Mouse (Mus musculus) monocyte, adult 59 days (primary cell): Measurements from ENCODE around the gene Snx27. TPM values are rescaled to one million over a fixed set of nuclear protein-coding genes. Genes with fewer than 3 reads are reported as not detected.

ENCODE experiments used
- total RNA-seq, 2 experiments: library from RNA; stranded (reverse); gene quantifications; one replicate each; pipeline ENCODE4 v1.2.4; 2023

Snx27 gene
- 10 to 100 TPM; 37.8 to 40.6 TPM for total RNA-seq

DNA sequence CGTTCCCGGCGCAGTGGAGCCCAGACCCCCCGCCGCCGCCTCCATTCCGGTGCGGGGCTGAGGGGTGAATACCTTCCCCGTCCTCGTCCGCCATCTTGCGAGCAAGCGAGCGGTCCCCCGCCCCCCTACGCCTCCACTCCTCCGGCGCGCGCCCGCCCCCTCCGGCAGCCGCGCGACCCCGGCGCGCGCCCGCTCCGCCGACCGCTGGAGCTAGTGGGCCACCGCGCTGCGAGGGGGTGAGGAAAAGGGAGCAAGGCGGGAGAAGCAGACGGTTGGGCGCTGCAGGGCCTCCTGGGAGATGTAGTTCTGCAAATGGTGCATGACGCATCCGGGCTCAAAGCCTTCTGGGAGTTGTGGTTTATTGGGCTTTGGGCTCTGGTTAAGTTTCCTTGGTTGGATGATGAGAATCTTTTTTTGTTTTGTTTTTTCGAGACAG is at the start of gene Snx27:
Gene Snx27 (minus strand): TSS at position 261 of the 436 bp plus-strand sequence.

GRCm38 (mm10) chr3:94480291-94480884 is 102.1 kb downstream of the Snx27 start, which contains the start of gene Riiad1:
Gene Riiad1, minus strand, starts transcription at chr3:94480341.

DNA sequence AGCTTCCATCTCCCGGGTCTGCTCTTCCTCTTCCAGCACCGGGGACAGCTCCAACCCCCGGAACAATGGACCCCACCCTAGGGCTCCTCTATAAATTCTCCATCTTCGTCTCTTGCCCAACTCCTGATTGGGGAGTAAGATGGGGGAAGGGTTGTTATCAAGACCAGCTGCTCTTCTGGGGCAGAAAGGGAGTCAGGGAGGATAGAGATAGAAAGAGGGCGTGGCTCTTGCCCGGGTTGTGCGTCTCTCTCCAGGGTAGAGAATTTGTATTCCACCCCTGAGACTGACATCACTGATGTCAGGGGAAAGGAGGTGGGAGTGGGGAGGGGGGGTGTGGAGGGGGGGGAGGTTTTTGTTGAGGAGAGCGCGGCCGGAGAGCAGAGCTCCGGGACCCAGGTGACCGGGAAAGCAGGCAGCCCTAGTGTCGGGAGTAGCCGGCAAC is 104.5 kb downstream of the Snx27 start, which contains the start of gene Celf3:
Gene Celf3 (plus strand): TSS at position 315 of the 442 bp plus-strand sequence.

Other genes starting within 250 kb of the Snx27 start
- not detected for gene Them5, start 240.6 kb downstream of the Snx27 start, total RNA-seq
- gene C2cd4d, start 220.3 kb downstream of the Snx27 start, total RNA-seq: not detected
- gene Rorc, start 209.9 kb downstream of the Snx27 start, total RNA-seq: 1 to 10 TPM; 1.0 to 1.1 TPM
- gene Lingo4, start 184.2 kb downstream of the Snx27 start, total RNA-seq: under 1 TPM; 0.15 to 0.18 TPM
- gene Tdrkh, start 169.4 kb downstream of the Snx27 start, total RNA-seq: 1 to 10 TPM; 4.6 to 7.5 TPM
- gene Mrpl9, start 139.4 kb downstream of the Snx27 start, total RNA-seq: 10 to 100 TPM; 25.2 to 25.9 TPM
- gene Oaz3, start 138.8 kb downstream of the Snx27 start, total RNA-seq: not detected
- gene Celf3, start 104.4 kb downstream of the Snx27 start, total RNA-seq: under 1 TPM in 1 of 2 experiments, not detected in 1; 0.49 TPM
- gene Riiad1, start 102.4 kb downstream of the Snx27 start, total RNA-seq: not detected
- not detected for gene Gm10972, start 60.4 kb upstream of the Snx27 start, total RNA-seq
- gene Tuft1, start 76.2 kb upstream of the Snx27 start, total RNA-seq: 1 to 10 TPM; 1.1 to 2.5 TPM
- 10 to 100 TPM in 1 of 2 experiments, 1 to 10 TPM in 1; 2.1 to 12.3 TPM for gene Selenbp2, start 110.8 kb upstream of the Snx27 start, total RNA-seq
- gene Cgn, start 203.8 kb upstream of the Snx27 start, total RNA-seq: 1 to 10 TPM; 5.8 TPM